12 mouse cellular contexts compared by ENCODE assay signal in genomic region chr3:131212200-131212599, GRCm38 (mm10). TPM values are rescaled to one million over a fixed set of nuclear protein-coding genes. Genes with fewer than 3 reads are reported as not detected.
DNase-seq lines count a peak whose midpoint lies in the region; ATAC-seq and TF ChIP-seq lines count a peak whose summit lies in the region.
"Had no signal": no experiment of that assay in that cellular context is flagged by ENCODE, and none has a peak within 500 bp of the region (broad histone marks: within the 10 kb centered on the region; RNA-seq: fewer than 3 reads in every experiment).

No protein-coding gene starts in this region.

- WGBS in limb, embryonic 11.5 days, result 79% methylated on average over 7 of the region's 7 CpGs
- 85% methylated on average over 7 of the region's 7 CpGs for WGBS in limb, embryonic 10.5 days

- dilution Hi-C loops in CH12.LX (cut with MboI; ENCODE audit: extremely low pct_ligation_motif_present, extremely low pct_unique_long_range_greater_than_20kb, low sequenced_read_pairs), result no loop called here

- H3K4me2 ChIP-seq in limb, embryonic 11.5 days (ENCODE audit: low read depth, severe bottlenecking), result no peak overlapping the region
- H3K4me2 ChIP-seq in CH12.LX (ENCODE audit: insufficient read depth, low read depth, poor library complexity, severe bottlenecking), result no peak overlapping the region
- H3K4me2 ChIP-seq: heart, embryonic 15.5 days had no signal

- no peaks in the 10 kb centered on the region for H3K36me3 ChIP-seq in limb, embryonic 11.5 days (ENCODE audit: control insufficient read depth, insufficient read depth, low read length)
- peaks cover 54% of the 10 kb centered on the region for H3K36me3 ChIP-seq in limb, embryonic 10.5 days
- peaks cover 0 to 13% of the 10 kb centered on the region in 2 experiments for H3K36me3 ChIP-seq in CH12.LX (replicated peaks in 1 of 2; ENCODE audit: control insufficient read depth in 1 of 2, insufficient read depth in 1 of 2, low read length in 1 of 2)
- H3K36me3 ChIP-seq: heart, embryonic 15.5 days had no signal

- no peaks in the 10 kb centered on the region for H3K9me3 ChIP-seq in limb, embryonic 11.5 days (ENCODE audit: control insufficient read depth, low read length)
- no peaks in the 10 kb centered on the region for H3K9me3 ChIP-seq in limb, embryonic 10.5 days (replicated peaks)
- H3K9me3 ChIP-seq in CH12.LX (replicated peaks; ENCODE audit: low read length), result peaks cover 2% of the 10 kb centered on the region
- H3K9me3 ChIP-seq: heart, embryonic 15.5 days had no signal

- intact Hi-C loops in left cerebral cortex, postnatal 36 days (cut with DNase I), result no loop called here

- in situ Hi-C loops in CH12.LX (cut with MboI; ENCODE audit: low pct_ligation_motif_present, low pct_unique_long_range_greater_than_20kb, low sequenced_read_pairs), result no loop called here

- peak in 1 of 2 experiments; percentile 53; a peak in 2 of 4 replicates for TF ChIP-seq CTCF in CH12.LX (conservative IDR thresholded peaks at IDR 0.05 in 1 of 2, IDR thresholded peaks at IDR 0.05 in 1 of 2; ENCODE audit: low read depth in 2 of 2, low read length in 2 of 2)

- TF ChIP-seq EP300 in CH12.LX (IDR thresholded peaks at IDR 0.05; ENCODE audit: low read length), result no peak

- peak; percentile 47 for DNase-seq in limb, embryonic 11.5 days (ENCODE audit: low spot score)
- no peak for DNase-seq in limb, embryonic 10.5 days (ENCODE audit: low spot score)
- peak; percentile 14 for DNase-seq in CH12.LX (ENCODE audit: extremely low read depth)
- peak; percentile 19 for DNase-seq in NIH3T3 (ENCODE audit: low read depth)
- peak; percentile 68 for DNase-seq in naive thymus-derived CD4-positive, alpha-beta T cell, adult 2 months (ENCODE audit: low read depth)
- no peak for DNase-seq in lung, postnatal 4 days
- no peak for DNase-seq in left cerebral cortex, postnatal 36 days (ENCODE audit: low spot score in 2 of 2)
- DNase-seq in urinary bladder, postnatal 4 days (ENCODE audit: low spot score in 2 of 2), result no peak
- DNase-seq: gastrocnemius, postnatal 10 days; kidney, postnatal 4 days had no signal

- H3K27me3 ChIP-seq in limb, embryonic 11.5 days (ENCODE audit: control insufficient read depth, insufficient read depth, low read length), result no peaks in the 10 kb centered on the region
- no peaks in the 10 kb centered on the region for H3K27me3 ChIP-seq in limb, embryonic 10.5 days (ENCODE audit: low read depth, poor library complexity, severe bottlenecking)
- peaks cover 11% of the 10 kb centered on the region for H3K27me3 ChIP-seq in CH12.LX (replicated peaks)
- H3K27me3 ChIP-seq: heart, embryonic 15.5 days had no signal

- ATAC-seq in limb, embryonic 11.5 days (ENCODE audit: insufficient number of reproducible peaks, low FRiP score, low TSS enrichment, low read depth), result no peak
- ATAC-seq: hindbrain, embryonic 16.5 days had no signal

- no peaks in the 10 kb centered on the region for H3K79me2 ChIP-seq in CH12.LX (replicated peaks; ENCODE audit: control insufficient read depth, extremely low read depth, insufficient read depth, poor library complexity, severe bottlenecking)

- H3K9ac ChIP-seq in limb, embryonic 11.5 days (ENCODE audit: low read length), result no peak overlapping the region
- no peak overlapping the region for H3K9ac ChIP-seq in CH12.LX (ENCODE audit: insufficient read depth, low read depth)
- H3K9ac ChIP-seq: heart, embryonic 15.5 days had no signal

- H3K27ac ChIP-seq in limb, embryonic 11.5 days (replicated peaks; ENCODE audit: low read depth, low read length), result no peak overlapping the region
- H3K27ac ChIP-seq in limb, embryonic 10.5 days, result no peak overlapping the region
- H3K27ac ChIP-seq in CH12.LX (ENCODE audit: insufficient read depth, low read depth), result no peak overlapping the region
- H3K27ac ChIP-seq: heart, embryonic 15.5 days had no signal

- H3K4me3 ChIP-seq in limb, embryonic 11.5 days (ENCODE audit: low read depth, low read length), result no peak overlapping the region
- H3K4me3 ChIP-seq in limb, embryonic 10.5 days, result no peak overlapping the region
- no peak overlapping the region for H3K4me3 ChIP-seq in CH12.LX (replicated peaks in 1 of 3; ENCODE audit: low read depth in 2 of 3, low read length in 2 of 3, poor library complexity in 1 of 3)
- H3K4me3 ChIP-seq: heart, embryonic 15.5 days had no signal

- TF ChIP-seq POLR2A in CH12.LX (IDR thresholded peaks at IDR 0.05; ENCODE audit: low read depth, low read length), result no peak

- peaks cover 10% of the 10 kb centered on the region for H3K4me1 ChIP-seq in limb, embryonic 11.5 days (ENCODE audit: control insufficient read depth, insufficient read depth, low read length)
- H3K4me1 ChIP-seq in limb, embryonic 10.5 days, result peaks cover 36% of the 10 kb centered on the region
- H3K4me1 ChIP-seq in CH12.LX (ENCODE audit: control insufficient read depth in 1 of 2, insufficient read depth in 2 of 2), result peaks cover 5 to 15% of the 10 kb centered on the region in 2 experiments; a peak in 3 of 4 replicates
- H3K4me1 ChIP-seq: heart, embryonic 15.5 days had no signal

- TF ChIP-seq RAD21 in CH12.LX (IDR thresholded peaks at IDR 0.05; ENCODE audit: low read depth, low read length), result peak; percentile 7

TF ChIP-seq in CH12.LX, 34 proteins besides CTCF, POLR2A, EP300 and RAD21:
- no peak for TF ChIP-seq JUN (IDR thresholded peaks at IDR 0.05; ENCODE audit: insufficient read depth, low read depth, low read length)
- no peak for TF ChIP-seq KAT2A (IDR thresholded peaks at IDR 0.05; ENCODE audit: insufficient replicate concordance, low read length)
- no peak for TF ChIP-seq TBP (conservative IDR thresholded peaks at IDR 0.05; ENCODE audit: low read depth, low read length)
- TF ChIP-seq IRF4 (IDR thresholded peaks at IDR 0.05; ENCODE audit: low read depth, low read length), result no peak

RNA-seq across cellular contexts. Expression of gene Hadh, which starts 59.7 kb away (rescaled TPM):
- 106 and 114 TPM in 2 replicates for polyA plus RNA-seq in limb, embryonic 11.5 days (2014; fragmentation: Nextera tagmentation; extraction: Ambion mirVana)
- 80.6 and 86.0 TPM in 2 replicates for polyA plus RNA-seq in limb, embryonic 10.5 days (2016; fragmentation: Nextera tagmentation; extraction: Ambion mirVana)
- total RNA-seq in CH12.LX (2012; rRNA removed), result 46.9 and 49.5 TPM in 2 replicates
- 41.0 and 42.3 TPM in 2 replicates for total RNA-seq in CH12.LX (2014; rRNA removed)
- 65.2 and 73.4 TPM in 2 replicates for polyA plus RNA-seq in CH12.LX (2012; ENCODE audit: insufficient read length, low read depth)
- total RNA-seq in left cerebral cortex, postnatal 36 days (2021), result 10 to 100 TPM; 18.7 to 25.0 TPM

Comparison
In these comparisons a context has a peak if more than half of its experiments do, and no peak if none do; other contexts are left out.
1. DNase-seq: peak in limb, embryonic 11.5 days (single experiment), CH12.LX (single experiment), NIH3T3 (single experiment) and naive thymus-derived CD4-positive, alpha-beta T cell, adult 2 months (single experiment); none in limb, embryonic 10.5 days (single experiment), lung, postnatal 4 days (0 of 2), left cerebral cortex, postnatal 36 days (0 of 2) and urinary bladder, postnatal 4 days (0 of 2).